Mouse (Mus musculus): ENCODE measurements around the gene Mon2. TPM values are rescaled to one million over a fixed set of nuclear protein-coding genes. Genes with fewer than 3 reads are reported as not detected.

Gene Mon2
- polyA plus RNA-seq (2017; shearing (Covaris generic)), result 17.7 TPM

DNA sequence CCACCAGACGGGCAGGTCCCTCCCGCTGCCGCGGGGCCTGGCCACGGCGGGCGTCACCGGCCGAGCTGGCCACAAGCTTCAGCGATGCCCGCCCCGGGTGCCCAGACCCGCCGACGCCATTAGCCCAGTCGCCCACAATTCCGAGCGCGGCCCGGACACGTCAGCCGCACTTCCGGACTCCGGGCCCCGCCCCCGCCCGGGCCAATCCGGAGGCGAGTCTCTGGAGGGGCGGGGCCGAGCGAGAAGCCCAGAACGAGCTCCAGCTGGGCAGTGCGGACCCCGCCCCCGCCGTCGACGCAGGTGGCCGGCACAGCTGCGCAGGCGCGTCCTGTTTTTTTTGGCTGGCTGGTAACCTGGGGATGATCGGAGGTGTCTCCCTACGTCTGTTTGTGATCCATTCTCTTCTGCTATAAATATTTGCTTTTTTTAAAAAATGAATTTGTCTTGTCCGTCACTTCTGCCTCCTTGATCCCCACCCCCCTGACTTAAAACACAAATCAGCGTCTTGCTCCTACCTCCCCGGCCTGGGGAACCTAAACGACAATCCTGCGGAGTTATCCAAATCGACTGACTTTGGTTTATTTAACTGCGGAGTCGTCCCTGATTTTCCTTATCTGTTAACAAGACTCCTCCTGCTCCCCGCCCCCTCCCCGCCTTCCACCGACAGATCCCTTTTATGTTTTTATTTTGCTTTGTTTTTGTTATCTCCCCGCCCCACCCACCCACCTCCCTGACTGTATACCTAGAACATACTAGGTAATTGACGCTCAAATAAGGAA lies at the start of gene Mon2:
Mon2 (minus strand) TSS at position 261 of the 779 bp plus-strand sequence.

Other genes with a start within 250 kb of the Mon2 start
- 155 TPM for gene Usp15, start 120.5 kb upstream of the Mon2 start, polyA plus RNA-seq (2017; shearing (Covaris generic))
- 0.11 TPM for gene Fam19a2, start 187.5 kb upstream of the Mon2 start, polyA plus RNA-seq (2017; shearing (Covaris generic))